Mouse (Mus musculus): ENCODE data around the gene Mcl1. TPM values are rescaled to one million over a fixed set of nuclear protein-coding genes. Genes with fewer than 3 reads are reported as not detected.
A peak's percentile ranks its signal among the peaks of the same experiment; 100 is the strongest.
"Not testable (repeated sequence)": the region's sequence is repeated elsewhere in the genome, so short reads cannot be mapped to it uniquely, and the experiment has no call there.

Mcl1 gene
- polyA plus RNA-seq, 1 experiment from 2014 or later: 49.0 TPM

DNA sequence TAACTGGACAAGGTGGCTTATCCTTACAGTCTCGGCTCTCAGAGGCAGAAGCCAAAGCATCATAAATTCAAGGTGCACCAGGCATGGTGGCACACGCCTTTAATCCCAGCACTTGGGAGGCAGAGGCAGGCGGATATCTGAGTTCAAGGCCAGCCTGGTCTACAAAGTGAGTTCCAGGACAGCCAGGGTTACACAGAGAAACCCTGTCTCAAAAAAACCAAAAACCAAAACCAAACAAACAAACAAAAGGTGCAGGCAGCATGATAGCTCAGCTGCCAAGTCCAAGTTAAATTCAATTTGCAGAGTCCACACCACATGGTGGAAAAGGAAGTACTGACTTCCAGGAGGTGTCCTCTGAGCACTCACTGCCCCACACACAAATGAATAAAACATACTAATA is 4.2 kb upstream of the Mcl1 start:
- H3K27me3 ChIP-seq (ENCODE audit: control insufficient read depth, insufficient read depth, low read length); H3K9me3 ChIP-seq (ENCODE audit: control insufficient read depth, low read length); ATAC-seq (ENCODE audit: low read depth); H3K4me3 ChIP-seq (ENCODE audit: low read depth, low read length); H3K36me3 ChIP-seq (ENCODE audit: control insufficient read depth, insufficient read depth, low read length); H3K9ac ChIP-seq (replicated peaks; ENCODE audit: low read depth, low read length); H3K4me1 ChIP-seq (ENCODE audit: control insufficient read depth, insufficient read depth, low read length); H3K4me2 ChIP-seq (ENCODE audit: low read depth, low read length); H3K27ac ChIP-seq (ENCODE audit: low read depth, low read length): not testable (repeated sequence)
- WGBS: 90% methylated on average over 3 of the region's 3 CpGs

- Histone ChIP-seq H3K27me3 (ENCODE audit: control insufficient read depth, insufficient read depth, low read length) (no peaks in the 10 kb centered on the region), H3K36me3 (ENCODE audit: control insufficient read depth, insufficient read depth, low read length) (no peaks in the 10 kb centered on the region; the same call in 1 of the 2 replicates), H3K4me3 (ENCODE audit: low read depth, low read length) (no peak overlapping the region), H3K9ac (replicated peaks; ENCODE audit: low read depth, low read length) (no peak overlapping the region), H3K27ac (ENCODE audit: low read depth, low read length) (no peak overlapping the region), H3K4me2 (ENCODE audit: low read depth, low read length) (no peak overlapping the region), H3K9me3 (ENCODE audit: control insufficient read depth, low read length) (no peaks in the 10 kb centered on the region), H3K4me1 (ENCODE audit: control insufficient read depth, insufficient read depth, low read length) (peaks cover 2% of the 10 kb centered on the region; the same call in 1 of the 2 replicates)
- 92% methylated on average over 5 of the region's 5 CpGs for WGBS
- ATAC-seq (ENCODE audit: low read depth): no peak
These were observed 3.2 kb upstream of the Mcl1 start for GRCm38 (mm10) chr3:95655437-95655836.

DNA sequence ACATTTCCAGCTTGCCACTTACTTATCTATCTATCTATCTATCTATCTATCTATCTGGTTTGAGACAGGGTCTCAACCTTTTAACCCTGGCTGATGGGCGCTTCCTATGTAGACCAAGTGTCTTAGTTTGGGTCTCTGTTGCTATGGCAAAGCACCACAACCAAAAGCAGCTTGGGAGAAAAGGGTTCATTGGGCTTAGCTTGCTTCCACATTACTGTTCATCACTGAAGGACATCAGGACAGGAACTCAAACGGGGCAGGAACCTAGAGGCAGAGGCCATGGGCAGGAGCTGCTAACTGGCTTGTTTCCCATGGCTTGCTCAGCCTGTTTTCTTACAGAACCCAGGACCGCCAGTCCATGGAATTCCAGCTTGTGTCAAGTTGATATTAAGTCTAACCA is 1.5 kb upstream of the Mcl1 start:
- H3K27ac ChIP-seq (ENCODE audit: low read depth, low read length): no peak overlapping the region
- no peak overlapping the region for H3K9ac ChIP-seq (replicated peaks; ENCODE audit: low read depth, low read length)
- no peak overlapping the region for H3K4me3 ChIP-seq (ENCODE audit: low read depth, low read length)
- H3K4me2 ChIP-seq (ENCODE audit: low read depth, low read length): no peak overlapping the region
- H3K27me3 ChIP-seq (ENCODE audit: control insufficient read depth, insufficient read depth, low read length): no peaks in the 10 kb centered on the region
- peaks cover 11% of the 10 kb centered on the region; the same call in 1 of the 2 replicates for H3K36me3 ChIP-seq (ENCODE audit: control insufficient read depth, insufficient read depth, low read length)
- 93% methylated on average over 3 of the region's 3 CpGs for WGBS
- no peak for ATAC-seq (ENCODE audit: low read depth)
- H3K4me1 ChIP-seq (ENCODE audit: control insufficient read depth, insufficient read depth, low read length): peaks cover 17% of the 10 kb centered on the region
- no peaks in the 10 kb centered on the region for H3K9me3 ChIP-seq (ENCODE audit: control insufficient read depth, low read length)

DNA sequence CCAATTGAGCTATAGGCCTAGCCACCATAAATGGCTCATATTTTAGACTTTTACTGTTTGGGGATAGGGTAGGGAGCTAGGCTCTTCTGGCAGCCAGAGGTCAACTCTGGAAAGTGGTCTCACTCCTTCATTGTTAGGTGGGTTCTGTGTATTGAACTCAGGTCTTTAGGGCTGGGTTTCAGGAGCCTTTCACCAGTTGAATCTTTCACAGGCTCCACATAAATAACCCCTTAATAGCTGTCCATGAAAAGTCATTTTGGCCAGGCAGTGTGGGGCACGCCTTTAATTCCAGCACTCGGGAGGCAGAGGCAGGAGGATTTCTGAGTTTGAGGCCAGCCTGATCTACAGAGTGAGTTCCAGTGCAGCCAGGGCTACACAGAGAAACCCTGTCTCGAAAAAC is 877 bp upstream of the Mcl1 start:
- Histone ChIP-seq H3K27ac (ENCODE audit: low read depth, low read length) (peak overlapping the region; percentile 98; the same call in 1 of the 2 replicates), H3K27me3 (ENCODE audit: control insufficient read depth, insufficient read depth, low read length) (no peaks in the 10 kb centered on the region), H3K36me3 (ENCODE audit: control insufficient read depth, insufficient read depth, low read length) (peaks cover 15% of the 10 kb centered on the region; the same call in 1 of the 2 replicates), H3K9ac (replicated peaks; ENCODE audit: low read depth, low read length) (0 out of 2 replicates have a peak overlapping the region, but pooled peaks have one; percentile 100), H3K4me3 (ENCODE audit: low read depth, low read length) (peak overlapping the region; percentile 99), H3K9me3 (ENCODE audit: control insufficient read depth, low read length) (no peaks in the 10 kb centered on the region), H3K4me1 (ENCODE audit: control insufficient read depth, insufficient read depth, low read length) (peaks cover 23% of the 10 kb centered on the region), H3K4me2 (ENCODE audit: low read depth, low read length) (peak overlapping the region; percentile 66; the same call in 1 of the 2 replicates)
- ATAC-seq (ENCODE audit: low read depth): no peak
- 89% methylated on average over 3 of the region's 3 CpGs for whole genome bisulfite sequencing

GRCm38 (mm10) chr3:95658868-95659712 is 502 bp downstream of the Mcl1 start:
- peak overlapping the region; percentile 98 for H3K27ac ChIP-seq (ENCODE audit: low read depth, low read length)
- H3K4me1 ChIP-seq (ENCODE audit: control insufficient read depth, insufficient read depth, low read length): peaks cover 26% of the 10 kb centered on the region
- peak overlapping the region; percentile 99 for H3K4me3 ChIP-seq (ENCODE audit: low read depth, low read length)
- H3K4me2 ChIP-seq (ENCODE audit: low read depth, low read length): peak overlapping the region; percentile 98
- peak; percentile 70 for ATAC-seq (ENCODE audit: low read depth)
- peak overlapping the region; percentile 100 for H3K9ac ChIP-seq (replicated peaks; ENCODE audit: low read depth, low read length)
- 3% methylated on average over 77 of the region's 113 CpGs for WGBS
- peaks cover 21% of the 10 kb centered on the region; the same call in 1 of the 2 replicates for H3K36me3 ChIP-seq (ENCODE audit: control insufficient read depth, insufficient read depth, low read length)
- H3K27me3 ChIP-seq (ENCODE audit: control insufficient read depth, insufficient read depth, low read length): no peaks in the 10 kb centered on the region
- no peaks in the 10 kb centered on the region for H3K9me3 ChIP-seq (ENCODE audit: control insufficient read depth, low read length)

GRCm38 (mm10) chr3:95659948-95660347 is 1.4 kb downstream of the Mcl1 start:
- H3K4me1 ChIP-seq (ENCODE audit: control insufficient read depth, insufficient read depth, low read length): peaks cover 26% of the 10 kb centered on the region
- peak overlapping the region; percentile 98 for H3K4me2 ChIP-seq (ENCODE audit: low read depth, low read length)
- peak overlapping the region; percentile 98 for H3K27ac ChIP-seq (ENCODE audit: low read depth, low read length)
- no peaks in the 10 kb centered on the region for H3K27me3 ChIP-seq (ENCODE audit: control insufficient read depth, insufficient read depth, low read length)
- H3K9ac ChIP-seq (replicated peaks; ENCODE audit: low read depth, low read length): peak overlapping the region; percentile 100
- H3K4me3 ChIP-seq (ENCODE audit: low read depth, low read length): peak overlapping the region; percentile 99
- peaks cover 27% of the 10 kb centered on the region; the same call in 1 of the 2 replicates for H3K36me3 ChIP-seq (ENCODE audit: control insufficient read depth, insufficient read depth, low read length)
- no peaks in the 10 kb centered on the region for H3K9me3 ChIP-seq (ENCODE audit: control insufficient read depth, low read length)
- 3% methylated on average over 8 of the region's 8 CpGs for WGBS
- ATAC-seq (ENCODE audit: low read depth): no peak

GRCm38 (mm10) chr3:95660788-95661478 is 2.3 kb downstream of the Mcl1 start:
- 57% methylated on average over 2 of the region's 2 CpGs for WGBS

GRCm38 (mm10) chr3:95661945-95662715 is 3.5 kb downstream of the Mcl1 start:
- Histone ChIP-seq H3K36me3 (ENCODE audit: control insufficient read depth, insufficient read depth, low read length) (peaks cover 27% of the 10 kb centered on the region; the same call in 1 of the 2 replicates), H3K27ac (ENCODE audit: low read depth, low read length) (no peak overlapping the region), H3K4me3 (ENCODE audit: low read depth, low read length) (no peak overlapping the region), H3K9me3 (ENCODE audit: control insufficient read depth, low read length) (no peaks in the 10 kb centered on the region), H3K4me2 (ENCODE audit: low read depth, low read length) (peak overlapping the region; percentile 29), H3K27me3 (ENCODE audit: control insufficient read depth, insufficient read depth, low read length) (no peaks in the 10 kb centered on the region), H3K4me1 (ENCODE audit: control insufficient read depth, insufficient read depth, low read length) (peaks cover 26% of the 10 kb centered on the region), H3K9ac (replicated peaks; ENCODE audit: low read depth, low read length) (peak overlapping the region; percentile 21; the same call in 1 of the 2 replicates)
- WGBS: 73% methylated on average over 7 of the region's 7 CpGs
- ATAC-seq (ENCODE audit: low read depth): no peak

More at GRCm38 (mm10) chr3:95660788-95661478, 2.3 kb downstream of the Mcl1 start:
- Histone ChIP-seq H3K36me3 (ENCODE audit: control insufficient read depth, insufficient read depth, low read length) (peaks cover 27% of the 10 kb centered on the region; the same call in 1 of the 2 replicates), H3K4me3 (ENCODE audit: low read depth, low read length) (peak overlapping the region; percentile 99), H3K4me1 (ENCODE audit: control insufficient read depth, insufficient read depth, low read length) (peaks cover 26% of the 10 kb centered on the region), H3K4me2 (ENCODE audit: low read depth, low read length) (peak overlapping the region; percentile 98), H3K27me3 (ENCODE audit: control insufficient read depth, insufficient read depth, low read length) (no peaks in the 10 kb centered on the region), H3K9me3 (ENCODE audit: control insufficient read depth, low read length) (no peaks in the 10 kb centered on the region), H3K27ac (ENCODE audit: low read depth, low read length) (no peak overlapping the region), H3K9ac (replicated peaks; ENCODE audit: low read depth, low read length) (peak overlapping the region; percentile 100; the same call in 1 of the 2 replicates)
- ATAC-seq (ENCODE audit: low read depth): no peak

Measured in neural tube, embryonic 14.5 days (tissue).